Mouse (Mus musculus): ENCODE measurements around the gene D2hgdh.
A peak's percentile ranks its signal among the peaks of the same experiment; 100 is the strongest.

Gene D2hgdh

DNA sequence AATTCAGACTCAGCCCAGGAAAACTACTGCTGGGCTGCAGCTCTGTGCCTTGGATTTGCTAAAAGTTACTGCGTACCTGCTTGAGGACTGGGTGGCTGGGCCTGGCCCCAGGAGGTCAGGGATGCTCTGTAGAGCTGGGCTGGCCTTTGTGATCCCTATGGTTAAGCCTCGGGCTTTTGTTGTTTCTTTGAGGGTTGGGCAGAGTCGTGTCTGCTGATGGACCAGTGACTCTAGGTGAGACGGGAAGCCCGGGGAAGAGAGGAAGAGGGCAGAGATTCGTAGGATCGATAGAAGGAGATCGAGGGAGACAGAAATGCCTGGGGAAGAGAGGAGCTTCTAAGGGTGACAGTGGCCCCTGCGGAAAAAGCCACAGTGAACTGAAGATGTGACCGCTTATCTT is at the start of gene D2hgdh:
TSS of gene D2hgdh (plus strand) at position 301 of the 400 bp plus-strand sequence.
- DNase-seq, result no peak

DNA sequence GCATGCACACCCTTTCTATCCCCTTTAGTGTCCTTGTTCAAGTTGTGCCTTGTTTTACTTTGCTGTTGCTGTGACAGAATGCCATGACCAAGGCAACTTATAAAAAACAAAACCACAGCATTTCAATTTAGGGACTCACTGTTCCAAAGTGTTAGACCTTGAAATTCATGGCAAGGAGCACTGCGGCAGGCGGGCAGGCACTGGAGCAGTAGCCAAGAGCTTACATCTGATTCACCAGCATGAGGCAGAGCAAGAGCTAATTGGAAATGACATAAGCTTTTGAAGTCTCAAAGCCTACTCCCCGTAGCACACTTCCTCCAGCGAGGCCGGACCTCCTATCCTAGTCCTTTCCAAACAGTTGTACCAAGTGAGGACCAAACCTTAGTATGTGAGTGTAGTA is 48.0 kb upstream of the D2hgdh start:
- no peak for DNase-seq

DNA sequence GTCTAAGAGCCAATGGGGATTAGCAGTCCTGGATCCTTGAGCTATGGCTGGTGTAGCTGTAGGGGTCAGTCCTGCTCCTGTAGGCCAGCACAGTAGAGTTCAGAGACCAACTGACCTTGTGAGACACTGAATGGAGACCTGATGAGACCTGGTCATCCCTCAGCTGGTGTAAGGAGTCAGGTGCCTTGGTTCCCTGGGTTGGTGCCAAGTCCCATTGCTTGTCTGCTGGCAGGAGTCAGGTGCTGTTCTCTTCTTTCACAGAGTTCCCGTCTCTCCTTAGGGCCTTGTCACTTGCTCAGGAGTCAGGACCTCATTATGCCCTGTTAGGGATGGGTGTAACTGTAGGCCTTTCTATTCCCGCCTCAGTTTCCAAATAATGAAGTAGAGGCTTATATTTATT is 37.8 kb upstream of the D2hgdh start:
- no peak for DNase-seq

DNA sequence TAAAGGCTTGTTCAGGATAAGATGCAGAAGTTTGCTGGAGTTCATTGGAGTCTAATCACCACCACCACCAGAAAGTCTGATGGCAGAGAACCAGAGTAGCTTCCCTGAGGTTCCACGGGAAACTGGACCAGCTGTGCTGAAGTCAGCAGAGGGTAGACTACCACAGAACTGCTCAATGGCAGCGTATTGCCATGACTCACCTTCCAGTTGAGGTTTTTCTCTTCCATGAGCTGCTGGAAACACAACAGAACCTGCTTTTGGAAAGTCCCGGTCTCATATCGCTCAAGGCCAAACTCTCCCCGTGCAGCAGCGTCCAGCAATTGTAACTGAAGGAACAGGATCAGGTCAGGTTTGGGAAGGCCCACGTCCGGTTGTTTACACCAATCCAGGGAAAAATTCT is 30.2 kb upstream of the D2hgdh start:
- DNase-seq, result no peak

DNA sequence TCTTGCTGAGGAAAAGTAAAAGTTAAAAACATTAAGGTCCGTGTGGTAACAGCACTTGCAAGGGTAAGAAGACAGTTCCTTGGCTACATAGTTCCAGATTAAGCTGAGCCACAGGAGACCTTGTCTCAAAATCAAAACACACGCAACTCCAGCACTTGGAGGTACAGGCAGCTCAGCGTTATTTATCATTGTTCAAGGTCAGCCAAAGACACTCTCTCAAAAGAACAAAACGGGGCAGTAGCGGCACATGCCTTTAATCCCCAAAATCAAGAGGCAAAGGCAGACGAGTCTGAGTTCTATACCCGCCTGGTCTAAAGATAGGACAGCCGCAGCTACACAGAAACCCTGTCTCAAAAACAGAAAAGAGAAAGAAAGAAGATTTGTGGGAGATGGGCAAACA is 28.8 kb upstream of the D2hgdh start:
- DNase-seq, result no peak

DNA sequence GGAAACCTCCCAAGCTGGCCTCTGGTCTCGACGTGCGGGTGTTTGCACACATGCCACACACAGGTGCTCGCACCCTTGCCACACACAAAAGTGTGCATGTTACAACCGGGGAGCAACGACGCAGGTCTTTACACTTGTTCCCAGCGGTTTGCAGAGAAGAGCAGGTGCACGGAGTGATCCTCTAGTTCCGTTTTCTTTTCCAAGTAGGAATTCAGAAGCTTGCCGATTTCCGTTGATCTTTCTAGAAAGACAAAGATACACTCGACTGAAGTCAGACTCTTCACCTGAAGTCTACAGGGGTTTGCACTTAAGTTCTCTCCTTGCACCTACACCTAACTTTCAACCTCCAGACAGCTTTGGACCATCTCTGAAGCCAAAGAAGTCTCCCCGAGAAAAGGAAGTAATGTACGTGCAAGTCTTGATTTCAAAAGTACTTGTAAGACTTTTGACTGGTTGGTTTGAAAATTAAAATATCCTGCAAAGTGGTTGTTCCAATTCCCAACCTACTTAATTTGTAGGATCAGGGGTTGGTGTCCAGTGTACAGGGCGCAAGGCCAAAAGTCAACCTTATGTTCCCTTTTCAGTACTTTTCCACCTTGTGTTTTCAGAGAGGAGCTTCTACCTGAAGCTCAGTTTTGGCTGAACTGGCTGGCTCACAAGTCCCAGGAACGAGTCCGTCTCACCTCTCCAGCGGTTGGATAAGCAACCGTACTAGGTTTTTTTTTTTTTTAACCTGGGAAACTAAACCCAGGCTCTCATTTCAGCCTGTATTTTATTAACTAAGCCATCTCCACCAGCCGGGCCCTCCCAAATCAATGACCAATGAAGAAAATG is 23.8 kb upstream of the D2hgdh start:
- peak; percentile 87 for DNase-seq

DNA sequence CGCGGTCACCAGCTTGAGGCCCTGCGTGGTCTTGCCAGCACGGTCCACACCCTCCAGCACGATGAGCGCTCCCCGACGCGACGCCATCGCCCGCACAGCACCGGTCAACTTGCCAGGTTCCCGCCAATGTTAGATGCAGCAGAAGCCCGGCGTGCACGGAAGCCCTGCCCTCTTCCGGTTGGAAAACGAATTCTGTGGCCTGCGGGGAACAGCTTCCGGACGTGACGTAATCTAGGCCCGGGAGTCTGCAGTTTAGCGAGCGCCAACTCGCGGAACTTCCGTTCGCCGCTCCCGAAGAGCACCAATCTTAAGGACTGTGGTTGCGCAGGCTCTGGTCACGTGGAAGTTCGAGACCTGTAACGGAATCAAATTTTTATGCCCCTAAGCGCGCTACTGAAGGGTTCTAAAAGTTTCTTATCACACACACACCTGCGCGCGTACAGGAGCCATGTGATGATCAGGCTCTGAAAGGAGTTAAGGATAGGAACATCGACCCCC is 22.9 kb upstream of the D2hgdh start, which contains the start of gene Dtymk:
TSS of gene Dtymk (minus strand) at position 194 of the 498 bp plus-strand sequence.
- peak; percentile 99 for DNase-seq

DNA sequence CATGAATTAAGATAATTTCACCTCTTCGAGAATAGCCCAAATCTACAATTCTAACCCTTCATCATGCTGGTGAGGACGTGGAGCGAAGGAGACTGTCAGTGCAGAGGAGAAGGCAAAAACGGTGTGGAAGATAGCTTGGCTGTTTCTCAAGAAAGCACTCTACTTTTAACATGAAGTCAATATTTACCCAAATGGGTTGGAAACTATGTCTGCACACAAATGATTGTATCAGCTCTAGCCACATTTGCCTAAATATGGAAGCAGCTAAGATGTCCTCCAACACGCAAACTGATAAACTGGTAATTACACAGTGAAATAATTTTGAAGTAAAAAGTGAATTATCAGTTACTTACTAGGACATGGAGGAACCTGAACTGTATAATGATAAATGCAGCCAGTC is 21.9 kb upstream of the D2hgdh start:
- DNase-seq, result no peak

DNA sequence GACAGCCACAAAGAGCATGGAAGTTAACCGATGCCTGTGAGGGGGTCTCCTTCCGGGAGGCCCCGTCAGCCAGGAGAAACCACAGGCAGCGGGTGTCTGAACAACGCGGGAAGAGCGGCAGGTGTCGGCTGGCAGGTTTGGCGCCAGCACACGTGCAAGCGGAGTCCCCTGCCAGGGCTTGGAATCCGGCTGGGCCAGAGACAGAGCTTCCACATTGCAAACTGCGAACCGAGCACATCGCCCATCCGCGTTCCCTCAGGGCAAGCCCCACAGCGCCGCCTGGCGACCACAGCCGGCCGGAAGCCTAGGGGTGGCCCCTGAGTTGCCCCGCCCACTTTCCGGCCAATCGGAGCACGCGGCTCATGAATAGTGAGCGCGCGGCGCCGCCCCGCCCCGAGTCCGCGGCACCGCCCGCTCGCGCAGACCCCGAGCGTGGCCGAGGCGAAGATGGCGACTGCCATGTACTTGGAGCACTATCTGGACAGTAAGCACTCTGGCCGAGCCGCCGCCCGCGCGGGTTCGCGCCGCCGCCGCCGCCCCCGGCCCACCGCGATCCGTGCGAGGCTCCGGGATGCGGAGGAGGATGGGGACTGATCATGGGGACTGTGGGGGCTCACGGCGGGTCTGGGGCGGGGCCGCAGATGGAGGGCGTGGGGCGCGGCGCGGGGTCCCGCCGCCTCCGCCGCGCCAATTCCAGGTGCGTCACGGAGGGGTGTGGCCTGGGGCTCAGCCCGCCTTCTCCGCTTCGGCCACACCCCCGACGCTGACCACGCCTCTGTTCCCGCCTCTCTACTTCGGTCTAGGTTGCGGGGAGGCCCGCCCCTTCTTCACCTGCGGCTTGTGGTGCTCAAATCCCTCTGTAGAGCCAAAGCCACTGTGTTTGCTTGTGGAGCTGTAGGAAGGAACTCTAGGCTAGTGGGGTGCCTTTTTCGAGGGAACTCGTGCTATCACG is 20.9 kb upstream of the D2hgdh start, which contains the start of gene Ing5:
TSS of gene Ing5 (plus strand) at position 410 of the 952 bp plus-strand sequence.
- peak; percentile 100 for DNase-seq

DNA sequence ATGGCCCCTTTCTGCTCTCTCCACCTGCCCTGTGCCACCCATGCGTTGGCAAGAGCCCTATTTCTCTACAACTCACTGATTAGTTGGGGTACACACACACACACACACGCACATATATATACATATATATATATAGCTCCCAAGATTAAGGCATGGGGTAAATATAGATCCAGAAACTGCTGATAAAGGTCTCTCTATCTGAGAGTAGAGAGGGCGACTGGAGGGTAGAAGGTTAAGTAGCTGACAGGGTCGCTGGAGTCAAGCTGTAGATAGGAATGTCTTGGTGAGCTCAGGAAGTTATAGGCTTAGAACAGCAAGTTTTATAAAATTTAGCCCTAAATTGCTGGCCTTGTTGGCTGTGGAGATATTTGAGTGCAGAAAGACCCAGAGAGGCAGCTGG is 19.9 kb upstream of the D2hgdh start:
- DNase-seq, result no peak

DNA sequence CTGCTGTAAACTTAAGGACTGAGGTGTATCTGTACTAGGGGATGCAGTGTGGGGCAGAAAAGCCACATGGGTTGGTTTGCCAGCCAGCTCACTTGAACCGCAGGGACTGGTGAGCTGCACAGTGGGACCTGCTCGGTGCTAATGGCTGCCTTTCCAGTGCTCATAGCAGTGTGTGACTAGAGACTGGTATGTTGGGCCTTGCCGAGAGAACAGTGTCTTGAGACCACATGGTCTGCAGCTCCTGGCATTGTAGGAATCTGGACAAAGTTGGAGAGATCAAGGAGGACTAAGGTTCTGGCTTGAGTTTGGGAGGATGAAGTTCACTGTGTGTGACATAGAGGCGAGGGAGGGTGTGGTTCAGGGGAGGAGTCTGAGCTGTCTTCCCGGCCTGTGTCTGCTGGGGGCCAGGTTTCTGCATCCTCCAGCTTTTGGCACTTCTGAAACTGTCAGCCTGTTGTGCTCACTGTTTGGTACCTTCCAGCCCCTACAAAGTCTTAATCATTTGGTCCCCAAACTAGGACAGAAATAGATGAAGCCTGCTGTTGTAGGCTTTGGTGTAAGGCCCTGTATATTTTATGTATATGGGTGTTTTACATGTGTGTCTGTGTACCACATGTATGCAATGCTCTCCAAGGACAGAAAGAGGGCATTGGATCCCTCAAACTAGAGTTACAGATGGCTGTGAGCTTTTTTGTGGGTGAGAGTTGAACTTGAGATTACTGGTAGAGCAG is 19.3 kb upstream of the D2hgdh start:
- peak; percentile 93 for DNase-seq

DNA sequence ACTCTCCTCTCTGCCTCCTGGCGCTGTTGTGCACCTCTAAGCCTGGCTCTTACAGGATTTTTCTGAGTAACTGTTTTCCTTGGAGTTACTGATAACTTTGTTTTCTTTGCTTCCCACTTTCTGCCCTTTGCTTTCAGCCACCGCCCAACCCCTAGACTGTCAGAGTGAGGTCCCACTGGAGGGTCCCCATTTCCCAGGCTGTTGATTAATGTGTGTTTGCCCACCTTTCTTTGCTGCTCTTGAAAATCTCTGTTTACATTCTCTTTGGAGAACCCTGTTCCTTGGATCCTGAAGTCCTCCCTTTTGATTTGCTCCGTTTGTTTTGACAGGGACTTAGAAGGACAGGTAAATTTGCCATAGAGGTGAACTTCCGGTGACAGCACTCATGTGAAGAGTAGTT is 15.8 kb upstream of the D2hgdh start:
- DNase-seq, result peak; percentile 80

DNA sequence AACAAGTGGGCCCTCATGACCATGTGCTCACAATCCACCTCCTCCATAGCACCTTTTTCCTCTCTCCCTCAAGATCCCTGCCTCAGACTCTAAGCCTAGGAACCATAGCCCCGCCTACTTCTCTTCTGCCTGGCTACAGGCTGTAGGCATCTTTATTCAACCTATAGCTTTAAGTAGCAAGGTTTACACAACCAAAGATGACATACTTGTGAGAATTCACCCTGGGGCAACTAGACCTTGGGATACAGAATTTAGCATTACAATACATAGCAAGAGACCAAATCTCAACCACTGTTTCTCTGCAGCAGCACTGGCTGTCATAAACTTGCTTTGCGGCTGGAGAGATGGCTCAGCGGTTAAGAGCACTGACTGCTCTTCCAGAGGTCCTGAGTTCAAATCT is 14.7 kb upstream of the D2hgdh start:
- peak; percentile 82 for DNase-seq

DNA sequence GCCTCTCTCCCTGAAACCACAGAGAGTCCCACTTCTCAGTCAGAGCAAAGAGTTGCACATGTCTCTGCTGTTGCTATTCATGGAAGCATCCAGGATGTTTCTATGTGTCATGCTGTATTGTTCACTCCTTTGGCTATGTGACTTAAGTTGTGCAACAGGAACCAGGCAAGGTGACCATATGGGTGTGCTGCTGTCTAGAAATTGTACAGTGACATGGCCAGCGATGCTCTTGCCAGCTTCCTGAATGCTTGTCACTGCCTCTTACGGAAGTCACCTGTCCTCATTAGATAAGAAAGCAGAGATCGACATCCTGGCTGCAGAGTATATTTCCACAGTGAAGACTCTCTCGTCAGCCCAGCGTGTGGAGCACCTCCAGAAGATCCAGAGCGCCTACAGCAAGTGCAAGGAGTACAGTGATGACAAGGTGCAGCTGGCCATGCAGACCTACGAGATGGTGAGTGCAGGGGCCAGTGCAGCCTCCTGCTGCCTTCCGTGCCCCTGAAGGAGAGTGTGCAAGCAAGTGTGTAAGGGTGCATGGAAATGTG is 13.1 kb upstream of the D2hgdh start:
- DNase-seq, result no peak

DNA sequence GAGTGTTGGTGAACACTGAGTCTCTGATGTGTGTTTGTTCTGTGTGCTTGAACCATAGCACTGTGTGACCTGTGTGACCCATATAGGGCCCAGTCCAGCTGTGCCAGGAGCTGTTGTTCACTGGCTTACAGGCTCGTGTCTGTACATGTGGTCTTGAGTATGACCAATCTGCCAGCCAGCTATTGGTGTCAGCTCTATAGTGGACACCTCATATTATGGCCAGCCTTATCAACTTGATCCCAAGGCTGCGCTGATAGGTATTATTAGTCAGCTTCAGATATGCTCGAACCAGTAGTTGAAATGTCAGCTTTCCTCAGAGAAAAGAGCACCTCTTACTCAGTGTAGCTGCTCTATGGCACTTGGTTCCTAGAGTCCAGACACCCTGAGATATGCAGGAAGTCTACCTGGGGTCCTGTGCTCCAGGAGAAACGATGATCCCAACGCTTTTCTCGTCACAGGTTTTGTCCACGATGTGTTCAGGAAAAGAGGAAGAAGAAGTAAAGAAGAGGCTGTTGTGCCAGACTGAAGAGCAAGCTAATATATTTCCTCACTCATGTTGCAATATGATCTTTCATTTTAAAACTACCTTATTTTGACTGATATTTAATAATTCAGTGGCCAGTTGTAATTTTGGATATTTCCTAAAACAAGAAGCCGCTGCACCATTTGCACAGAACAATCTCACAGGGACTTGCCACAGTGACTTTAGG is 6.7 kb upstream of the D2hgdh start:
- DNase-seq, result no peak

DNA sequence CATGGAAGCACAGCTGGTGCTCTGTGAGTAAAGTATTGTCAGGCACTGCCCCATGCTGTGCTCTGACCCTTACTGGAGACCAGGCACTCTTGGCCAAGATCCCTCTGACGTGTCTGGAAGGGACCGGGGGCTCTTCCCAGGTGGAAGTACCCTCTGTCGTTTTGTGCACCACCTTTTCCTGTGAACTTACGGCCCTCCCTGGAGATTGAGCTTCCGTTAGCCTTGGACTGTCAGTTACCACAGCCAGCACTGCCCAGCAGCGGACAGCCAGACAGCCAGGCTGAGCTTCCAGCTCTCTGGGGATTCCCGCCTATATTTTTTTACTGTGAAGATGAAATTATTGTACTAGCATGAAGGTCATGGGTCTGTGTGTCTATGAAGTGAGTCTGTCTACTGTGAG is 6.0 kb upstream of the D2hgdh start:
- DNase-seq, result peak; percentile 80

DNA sequence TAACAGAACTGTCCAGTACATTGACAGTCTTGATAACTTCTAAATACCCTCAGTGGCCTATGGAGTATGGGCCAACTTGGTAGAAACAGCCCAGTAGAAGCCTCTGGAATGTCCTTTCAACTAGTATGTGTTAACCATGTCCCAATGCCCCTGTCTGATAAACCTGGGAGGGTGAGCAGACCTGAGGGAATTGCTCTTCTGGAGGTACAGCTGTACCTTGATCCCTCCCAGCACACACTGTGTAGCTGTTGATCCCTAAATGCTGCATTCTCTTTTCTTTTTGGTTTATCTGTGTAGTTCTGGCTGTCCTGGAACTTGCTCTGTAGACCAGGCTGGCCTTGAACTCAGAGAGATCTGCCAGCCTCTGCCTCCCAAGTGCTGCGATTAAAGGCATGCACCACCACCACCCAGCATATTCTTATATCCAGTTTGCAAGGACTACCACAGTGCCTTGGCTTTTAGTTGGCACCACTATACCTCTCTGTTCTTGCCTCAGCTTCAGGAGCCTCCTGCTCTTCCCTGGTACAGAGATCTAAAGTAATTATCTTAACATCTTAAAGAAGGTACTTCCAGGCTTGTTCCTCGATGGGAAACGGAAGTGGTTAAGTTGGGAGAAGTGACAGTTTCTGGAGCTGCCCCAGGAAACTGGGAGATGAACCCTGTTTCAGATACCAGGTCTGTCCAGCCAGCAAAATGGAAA is 763 bp upstream of the D2hgdh start:
- peak; percentile 61 for DNase-seq

DNA sequence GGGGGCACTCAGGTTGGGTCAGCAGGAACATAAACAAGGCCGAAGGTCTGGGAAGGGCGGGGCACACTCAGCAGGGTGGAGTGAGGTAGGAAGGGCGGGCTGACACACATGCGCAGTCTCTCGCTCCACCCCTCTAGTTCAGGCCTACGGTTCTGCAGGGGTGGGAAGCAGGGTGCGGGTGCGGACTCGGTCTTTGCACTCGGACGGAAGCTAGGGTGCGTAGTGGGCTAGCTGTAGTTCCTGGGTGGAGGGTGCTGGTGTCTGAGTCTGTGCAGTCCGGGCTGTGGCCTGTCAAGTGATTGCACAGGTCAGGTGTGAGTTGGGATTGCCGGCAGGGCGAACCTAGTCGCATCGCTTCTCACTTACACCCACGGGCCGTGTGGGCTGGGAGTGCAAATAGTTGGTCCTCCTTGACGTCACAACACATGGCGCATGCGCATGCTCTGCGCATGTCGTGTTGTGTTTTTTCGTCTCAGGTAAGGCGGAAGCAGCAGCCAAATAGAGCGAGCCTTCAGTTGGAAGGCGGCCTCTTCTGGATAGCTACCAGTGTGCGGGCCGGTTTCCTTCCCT is 481 bp downstream of the D2hgdh start:
- peak; percentile 100 for DNase-seq

DNA sequence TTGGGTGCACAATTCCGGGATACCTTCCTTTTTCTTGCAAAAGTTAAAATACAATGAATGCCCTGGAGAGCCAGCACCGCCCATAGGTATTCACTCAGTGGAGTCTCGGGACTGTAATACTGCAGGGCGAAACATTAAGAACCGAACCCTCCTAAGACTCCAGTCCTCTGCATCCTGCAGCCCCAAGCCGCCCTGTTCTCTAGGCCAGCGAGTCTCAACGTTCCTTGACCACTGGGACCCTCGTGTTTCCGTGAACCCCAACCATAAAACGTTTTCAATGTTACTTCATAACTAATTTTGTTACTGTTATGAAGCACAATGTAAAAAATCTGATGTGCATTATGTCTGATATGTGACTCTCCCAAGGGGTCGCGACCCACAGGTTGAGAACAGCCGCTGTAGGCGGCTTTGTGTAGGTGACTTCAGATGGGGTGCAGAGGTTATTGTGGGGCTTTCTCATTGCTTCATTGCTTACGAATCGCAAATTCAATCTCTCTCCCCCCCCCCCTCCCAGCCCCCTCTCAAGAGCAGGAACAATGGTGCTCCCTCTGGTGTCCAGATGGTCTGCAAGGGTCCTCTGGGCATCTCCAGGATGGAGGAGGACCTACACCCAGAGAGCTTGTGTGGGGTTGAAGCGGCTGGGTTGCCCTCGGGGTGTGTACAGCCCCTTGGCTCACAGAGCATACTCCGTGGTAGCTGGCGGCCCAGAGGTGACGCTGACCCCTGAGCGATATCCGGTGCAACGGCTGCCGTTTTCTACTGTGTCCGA is 1.2 kb downstream of the D2hgdh start:
- peak; percentile 93 for DNase-seq

DNA sequence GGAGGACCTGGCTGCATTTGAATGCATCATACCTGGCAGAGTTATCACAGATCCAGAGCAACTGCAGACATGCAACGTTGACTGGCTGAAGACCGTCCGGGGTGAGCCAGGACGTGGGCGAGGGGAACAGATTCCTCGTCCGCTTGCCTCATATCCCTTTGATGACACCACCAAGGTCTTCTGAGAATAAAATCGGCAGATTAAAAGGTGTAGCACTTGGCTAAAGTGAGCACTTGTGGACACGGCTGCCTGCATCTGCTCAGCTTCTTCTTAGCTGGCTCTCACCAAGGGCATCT is 1.8 kb downstream of the D2hgdh start:
- DNase-seq, result no peak
